Comparison of ENCODE assay signal across 14 mouse cellular contexts in the genomic region with DNA sequence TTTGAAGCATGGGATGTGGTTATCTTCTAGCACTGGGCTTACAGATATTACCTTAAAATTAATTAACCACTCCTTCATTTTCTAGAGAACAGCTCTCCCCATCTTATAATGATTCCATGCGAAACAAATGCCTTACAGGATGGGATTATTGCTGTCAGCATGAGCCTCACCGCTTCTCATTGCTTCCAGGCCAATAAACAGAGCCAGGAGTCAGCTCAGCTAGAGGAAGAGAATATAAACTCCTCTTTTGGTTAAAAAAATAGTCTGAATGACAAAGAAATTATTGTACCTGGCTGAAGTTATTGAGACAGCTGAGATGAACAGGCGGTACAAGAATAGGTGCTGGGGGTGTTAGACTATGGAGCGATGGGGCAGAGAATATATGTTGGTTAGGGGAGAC.
"Had no signal": no experiment of that assay in that cellular context is flagged by ENCODE, and none has a peak within 500 bp of the region (broad histone marks: within the 10 kb centered on the region; RNA-seq: fewer than 3 reads in every experiment).

No protein-coding gene starts in this region.

- H3K27me3 ChIP-seq: liver, embryonic 13.5 days; midbrain, embryonic 12.5 days; midbrain, embryonic 15.5 days; neural tube, embryonic 12.5 days; neural tube, embryonic 15.5 days had no signal

- H3K4me1 ChIP-seq: liver, embryonic 13.5 days; midbrain, embryonic 12.5 days; midbrain, embryonic 15.5 days; neural tube, embryonic 12.5 days; neural tube, embryonic 15.5 days had no signal

- H3K27ac ChIP-seq: kidney, postnatal 0 days; left cerebral cortex, adult 2 months; liver, embryonic 13.5 days; midbrain, embryonic 12.5 days; midbrain, embryonic 15.5 days; neural tube, embryonic 12.5 days; neural tube, embryonic 15.5 days had no signal

- H3K36me3 ChIP-seq: liver, embryonic 13.5 days; midbrain, embryonic 12.5 days; midbrain, embryonic 15.5 days; neural tube, embryonic 12.5 days; neural tube, embryonic 15.5 days had no signal

- H3K9me3 ChIP-seq: liver, embryonic 13.5 days; midbrain, embryonic 12.5 days; midbrain, embryonic 15.5 days; neural tube, embryonic 12.5 days; neural tube, embryonic 15.5 days had no signal

- H3K4me2 ChIP-seq: liver, embryonic 13.5 days; midbrain, embryonic 12.5 days; midbrain, embryonic 15.5 days; neural tube, embryonic 12.5 days; neural tube, embryonic 15.5 days had no signal

- DNase-seq: kidney, postnatal 25 days; layer of hippocampus, postnatal 36 days; liver, embryonic 13.5 days; lung, adult 2 months; lung, postnatal 14 days; lung, postnatal 4 days; thymus, adult 18-20 months; thymus, postnatal 36 days had no signal

- H3K4me3 ChIP-seq: left cerebral cortex, adult 2 months; liver, embryonic 13.5 days; midbrain, embryonic 12.5 days; midbrain, embryonic 15.5 days; neural tube, embryonic 12.5 days; neural tube, embryonic 15.5 days had no signal

- ATAC-seq: midbrain, embryonic 15.5 days had no signal

- H3K9ac ChIP-seq: liver, embryonic 13.5 days; midbrain, embryonic 12.5 days; midbrain, embryonic 15.5 days; neural tube, embryonic 12.5 days; neural tube, embryonic 15.5 days had no signal
